Mouse (Mus musculus): ENCODE measurements around the gene Slc22a1. TPM values are rescaled to one million over a fixed set of nuclear protein-coding genes. Genes with fewer than 3 reads are reported as not detected.
A peak's percentile ranks its signal among the peaks of the same experiment; 100 is the strongest.

Slc22a1 gene
- polyA plus RNA-seq, 1 experiment from 2014 or later = 2.1 TPM

DNA sequence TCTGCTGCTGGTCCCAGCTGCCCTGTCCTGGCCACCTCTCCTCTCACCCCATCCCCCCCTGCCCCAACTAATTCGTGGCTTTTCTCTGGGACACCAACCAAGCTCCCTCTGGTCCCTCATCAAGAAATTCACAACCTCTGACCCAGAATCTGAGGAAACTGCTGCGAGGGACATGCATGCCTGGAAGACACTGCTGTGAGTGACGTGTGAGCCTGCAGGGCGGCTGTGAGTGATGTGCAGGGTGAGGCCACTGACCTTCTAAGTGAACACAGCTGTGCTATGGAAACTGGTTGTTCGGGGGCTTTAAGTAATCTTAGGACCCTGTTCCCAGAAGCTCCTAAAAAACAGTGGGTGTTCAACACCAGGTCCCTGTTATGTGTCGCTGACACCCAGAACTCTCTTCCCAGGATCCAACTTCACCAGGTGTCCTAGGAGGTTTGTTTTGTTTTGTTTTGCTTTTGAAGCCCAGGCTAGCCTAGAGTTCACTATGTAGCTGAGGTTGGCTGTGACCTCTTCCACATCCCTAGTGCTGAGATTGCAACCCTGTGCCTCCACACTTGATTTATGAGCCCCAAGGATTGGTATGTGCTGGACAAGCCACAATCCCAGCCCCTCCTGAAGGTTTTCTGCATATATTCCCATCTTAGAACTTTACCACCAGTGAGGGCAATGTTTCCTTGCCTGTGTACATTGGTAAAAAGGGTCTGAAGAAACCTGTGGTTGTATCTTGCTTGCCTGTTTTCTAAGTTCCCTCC, 44.5 kb downstream of the Slc22a1 start:
- Histone ChIP-seq H3K36me3 (ENCODE audit: control insufficient read depth, insufficient read depth, low read length) (no peaks in the 10 kb centered on the region), H3K4me2 (no peak overlapping the region), H3K9ac (ENCODE audit: low read depth, low read length) (no peak overlapping the region), H3K4me1 (ENCODE audit: control insufficient read depth, insufficient read depth, low read length) (peaks cover 18% of the 10 kb centered on the region), H3K4me3 (ENCODE audit: low read depth, low read length) (no peak overlapping the region), H3K27me3 (ENCODE audit: control insufficient read depth, insufficient read depth, low read length) (no peaks in the 10 kb centered on the region), H3K27ac (ENCODE audit: low read depth, low read length) (no peak overlapping the region), H3K9me3 (replicated peaks; ENCODE audit: control insufficient read depth, low read length) (no peaks in the 10 kb centered on the region)
- WGBS (ENCODE audit: insufficient replicate concordance) = 31% methylated on average over 6 of the region's 6 CpGs
- peak; percentile 7; the same call in 1 of the 2 replicates for ATAC-seq (replicated peaks; ENCODE audit: insufficient number of reproducible peaks, low FRiP score, low TSS enrichment)

DNA sequence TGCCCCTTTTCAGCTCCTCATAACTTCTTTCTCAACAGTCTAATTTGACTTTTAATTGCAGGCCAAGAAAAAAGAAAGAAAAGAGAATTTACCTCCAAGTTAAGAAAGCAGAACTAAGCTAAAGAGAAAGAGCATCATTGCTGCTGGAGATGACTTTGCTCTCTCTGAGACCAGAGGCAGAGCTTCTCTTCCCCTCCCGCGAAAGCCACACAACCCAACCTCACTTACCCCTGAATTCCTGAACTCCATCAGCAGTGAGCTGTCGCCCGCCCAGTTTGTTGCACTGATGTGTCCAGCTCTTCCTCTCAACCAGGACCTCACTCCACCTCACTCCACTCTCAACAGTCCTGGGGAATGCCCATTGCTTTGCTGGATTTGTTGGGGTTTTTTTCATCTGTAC, 47.6 kb downstream of the Slc22a1 start:
- peaks cover 18% of the 10 kb centered on the region for H3K4me1 ChIP-seq (ENCODE audit: control insufficient read depth, insufficient read depth, low read length)
- WGBS (ENCODE audit: insufficient replicate concordance) = 75% methylated on average over 4 of the region's 4 CpGs
- no peaks in the 10 kb centered on the region for H3K36me3 ChIP-seq (ENCODE audit: control insufficient read depth, insufficient read depth, low read length)
- H3K9me3 ChIP-seq (replicated peaks; ENCODE audit: control insufficient read depth, low read length) = peaks cover 16% of the 10 kb centered on the region
- no peak overlapping the region for H3K27ac ChIP-seq (ENCODE audit: low read depth, low read length)
- no peak for ATAC-seq (replicated peaks; ENCODE audit: insufficient number of reproducible peaks, low FRiP score, low TSS enrichment)
- H3K9ac ChIP-seq (ENCODE audit: low read depth, low read length) = no peak overlapping the region
- H3K27me3 ChIP-seq (ENCODE audit: control insufficient read depth, insufficient read depth, low read length) = no peaks in the 10 kb centered on the region
- no peak overlapping the region for H3K4me3 ChIP-seq (ENCODE audit: low read depth, low read length)
- H3K4me2 ChIP-seq = no peak overlapping the region

DNA sequence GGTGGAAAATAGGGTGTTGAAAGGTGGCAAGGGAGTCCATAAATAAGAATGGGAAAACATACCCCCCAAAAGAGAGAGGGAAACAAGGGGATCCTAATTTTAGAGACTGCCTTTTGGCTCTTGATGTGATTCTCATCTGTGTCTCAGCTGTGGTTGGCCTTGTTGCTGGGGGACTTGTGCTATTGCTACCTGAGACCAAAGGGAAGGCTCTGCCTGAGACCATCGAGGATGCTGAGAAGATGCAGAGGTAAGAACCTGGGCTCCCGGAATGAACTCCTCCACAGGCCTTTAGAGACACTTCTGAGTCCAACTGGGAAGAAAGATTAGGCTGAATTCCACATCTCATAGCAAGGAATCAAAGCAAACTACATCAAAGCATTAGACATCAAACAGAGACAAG, 56.0 kb downstream of the Slc22a1 start:
- WGBS (ENCODE audit: insufficient replicate concordance) = 63% methylated on average over 2 of the region's 2 CpGs
- H3K27me3 ChIP-seq (ENCODE audit: control insufficient read depth, insufficient read depth, low read length) = no peaks in the 10 kb centered on the region
- no peak for ATAC-seq (replicated peaks; ENCODE audit: insufficient number of reproducible peaks, low FRiP score, low TSS enrichment)
- no peak overlapping the region for H3K27ac ChIP-seq (ENCODE audit: low read depth, low read length)
- H3K4me1 ChIP-seq (ENCODE audit: control insufficient read depth, insufficient read depth, low read length) = no peaks in the 10 kb centered on the region
- no peak overlapping the region for H3K4me2 ChIP-seq
- H3K9me3 ChIP-seq (replicated peaks; ENCODE audit: control insufficient read depth, low read length) = peaks cover 4% of the 10 kb centered on the region; the same call in 1 of the 2 replicates
- H3K9ac ChIP-seq (ENCODE audit: low read depth, low read length) = no peak overlapping the region
- H3K36me3 ChIP-seq (ENCODE audit: control insufficient read depth, insufficient read depth, low read length) = no peaks in the 10 kb centered on the region
- H3K4me3 ChIP-seq (ENCODE audit: low read depth, low read length) = no peak overlapping the region

DNA sequence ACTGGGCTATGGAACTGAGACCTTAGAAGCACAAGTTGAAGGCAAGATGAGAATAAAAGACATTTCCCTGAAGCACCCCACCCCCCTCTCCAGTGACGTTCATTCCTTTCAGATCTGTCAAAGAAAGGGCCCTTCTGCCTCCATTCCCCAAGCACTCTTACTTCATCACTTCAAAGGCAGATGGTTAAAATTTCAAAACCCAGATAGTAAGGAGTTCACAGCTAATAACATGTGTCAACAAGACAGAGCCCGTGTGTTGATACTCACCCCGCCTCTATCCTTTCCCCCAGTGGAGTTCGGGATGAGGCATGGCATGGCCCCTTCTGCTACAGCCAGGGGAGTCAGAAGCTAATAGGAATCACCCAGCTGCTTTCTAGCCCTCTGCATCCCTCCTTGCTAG, 60.2 kb downstream of the Slc22a1 start:
- H3K9ac ChIP-seq (ENCODE audit: low read depth, low read length) = no peak overlapping the region
- ATAC-seq (replicated peaks; ENCODE audit: insufficient number of reproducible peaks, low FRiP score, low TSS enrichment) = no peak
- H3K27me3 ChIP-seq (ENCODE audit: control insufficient read depth, insufficient read depth, low read length) = no peaks in the 10 kb centered on the region
- no peaks in the 10 kb centered on the region for H3K4me1 ChIP-seq (ENCODE audit: control insufficient read depth, insufficient read depth, low read length)
- WGBS (ENCODE audit: insufficient replicate concordance) = 58% methylated on average over 4 of the region's 4 CpGs
- H3K4me2 ChIP-seq = no peak overlapping the region
- H3K4me3 ChIP-seq (ENCODE audit: low read depth, low read length) = no peak overlapping the region
- H3K9me3 ChIP-seq (replicated peaks; ENCODE audit: control insufficient read depth, low read length) = no peaks in the 10 kb centered on the region
- no peaks in the 10 kb centered on the region for H3K36me3 ChIP-seq (ENCODE audit: control insufficient read depth, insufficient read depth, low read length)
- H3K27ac ChIP-seq (ENCODE audit: low read depth, low read length) = no peak overlapping the region

DNA sequence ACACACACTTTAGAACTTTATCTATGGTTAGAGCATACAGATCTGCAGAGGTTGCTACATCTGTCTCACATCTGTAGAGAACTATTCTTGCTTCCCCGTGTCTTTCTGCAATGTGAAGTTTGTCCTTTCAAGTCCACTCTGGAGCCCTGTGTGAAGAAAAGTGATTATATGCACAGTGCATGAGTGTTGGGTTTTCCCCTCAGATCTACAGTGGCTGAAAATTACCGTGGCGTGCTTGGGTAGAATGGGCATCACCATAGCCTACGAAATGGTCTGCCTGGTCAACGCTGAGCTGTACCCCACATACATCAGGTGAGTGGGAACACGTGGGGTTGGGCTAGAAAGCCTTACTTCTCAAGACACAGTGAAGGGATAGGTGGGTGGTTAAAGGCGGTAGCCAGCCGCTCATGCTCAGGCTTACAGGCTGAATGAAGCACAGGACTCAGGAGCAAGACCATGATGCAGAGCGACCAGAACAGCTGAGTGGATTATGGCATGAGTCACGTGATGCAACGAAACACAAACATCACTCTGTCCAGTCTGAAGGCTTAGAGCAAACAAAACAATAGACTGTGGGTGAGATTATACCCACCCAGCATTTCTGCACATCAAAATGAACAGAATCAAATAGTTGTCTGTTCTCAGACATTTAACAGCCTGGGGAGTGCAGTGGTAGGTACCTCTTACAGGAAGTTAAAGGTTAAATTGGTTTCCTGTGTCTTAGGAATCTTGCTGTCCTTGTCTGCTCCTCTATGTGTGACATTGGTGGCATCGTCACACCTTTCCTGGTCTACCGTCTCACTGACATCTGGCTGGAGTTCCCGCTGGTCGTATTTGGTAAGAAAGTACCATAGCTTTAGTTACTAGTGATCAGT, 60.9 kb downstream of the Slc22a1 start:
- H3K4me2 ChIP-seq = no peak overlapping the region
- WGBS (ENCODE audit: insufficient replicate concordance) = 80% methylated on average over 15 of the region's 15 CpGs

DNA sequence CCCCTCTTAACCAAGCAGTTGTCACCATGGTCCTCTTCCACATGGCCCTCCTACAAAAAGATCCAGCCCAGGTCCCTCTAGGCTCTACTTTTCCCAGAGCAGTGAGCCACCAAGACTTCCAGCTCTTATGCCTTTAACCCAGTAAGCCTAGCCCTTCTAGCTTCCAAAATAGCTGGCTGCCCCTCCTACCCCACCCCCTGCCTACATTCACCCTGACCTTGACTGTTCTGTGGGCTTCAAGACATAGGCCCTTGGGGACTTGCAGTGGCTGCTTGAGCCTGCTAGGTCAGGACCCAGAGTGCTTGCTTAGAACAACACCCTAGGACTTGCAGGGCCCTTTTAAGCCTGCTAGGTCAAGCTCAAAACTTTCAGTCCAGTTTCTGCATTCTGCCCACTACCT, 68.4 kb downstream of the Slc22a1 start:
- Histone ChIP-seq H3K4me1 (ENCODE audit: control insufficient read depth, insufficient read depth, low read length) (0 out of 2 replicates have a peak, but pooled peaks cover 3% of the 10 kb centered on the region), H3K27me3 (ENCODE audit: control insufficient read depth, insufficient read depth, low read length) (no peaks in the 10 kb centered on the region), H3K4me3 (ENCODE audit: low read depth, low read length) (no peak overlapping the region), H3K36me3 (ENCODE audit: control insufficient read depth, insufficient read depth, low read length) (no peaks in the 10 kb centered on the region), H3K9ac (ENCODE audit: low read depth, low read length) (no peak overlapping the region), H3K27ac (ENCODE audit: low read depth, low read length) (no peak overlapping the region), H3K4me2 (no peak overlapping the region), H3K9me3 (replicated peaks; ENCODE audit: control insufficient read depth, low read length) (no peaks in the 10 kb centered on the region)
- ATAC-seq (replicated peaks; ENCODE audit: insufficient number of reproducible peaks, low FRiP score, low TSS enrichment) = no peak

More for the DNA sequence above, 60.9 kb downstream of the Slc22a1 start:
- Histone ChIP-seq H3K36me3 (ENCODE audit: control insufficient read depth, insufficient read depth, low read length) (no peaks in the 10 kb centered on the region), H3K9ac (ENCODE audit: low read depth, low read length) (no peak overlapping the region), H3K27me3 (ENCODE audit: control insufficient read depth, insufficient read depth, low read length) (no peaks in the 10 kb centered on the region), H3K4me1 (ENCODE audit: control insufficient read depth, insufficient read depth, low read length) (no peaks in the 10 kb centered on the region), H3K9me3 (replicated peaks; ENCODE audit: control insufficient read depth, low read length) (no peaks in the 10 kb centered on the region), H3K27ac (ENCODE audit: low read depth, low read length) (no peak overlapping the region), H3K4me3 (ENCODE audit: low read depth, low read length) (no peak overlapping the region)
- ATAC-seq (replicated peaks; ENCODE audit: insufficient number of reproducible peaks, low FRiP score, low TSS enrichment) = no peak

DNA sequence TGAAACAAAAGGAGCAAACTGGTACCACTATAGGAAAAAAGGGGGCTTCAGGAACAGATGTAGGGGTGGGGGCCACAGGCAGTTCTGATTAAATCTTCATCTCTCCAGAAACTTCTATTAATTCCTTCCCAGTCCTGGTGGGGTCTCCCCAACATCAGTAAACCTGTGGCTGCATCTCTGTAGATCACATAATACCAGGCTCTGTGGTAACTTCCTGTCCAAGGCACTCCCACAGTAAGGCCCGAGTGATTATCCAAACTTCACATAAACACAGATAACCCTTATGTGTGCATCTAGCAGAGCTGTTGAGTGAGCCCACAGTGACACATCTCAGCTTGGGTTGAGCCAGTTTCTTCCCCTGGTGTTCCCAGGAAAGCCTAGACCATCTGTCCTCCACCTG, 69.0 kb downstream of the Slc22a1 start:
- Histone ChIP-seq H3K9ac (ENCODE audit: low read depth, low read length) (no peak overlapping the region), H3K9me3 (replicated peaks; ENCODE audit: control insufficient read depth, low read length) (no peaks in the 10 kb centered on the region), H3K4me3 (ENCODE audit: low read depth, low read length) (no peak overlapping the region), H3K36me3 (ENCODE audit: control insufficient read depth, insufficient read depth, low read length) (no peaks in the 10 kb centered on the region), H3K27me3 (ENCODE audit: control insufficient read depth, insufficient read depth, low read length) (no peaks in the 10 kb centered on the region), H3K27ac (ENCODE audit: low read depth, low read length) (no peak overlapping the region), H3K4me2 (no peak overlapping the region), H3K4me1 (ENCODE audit: control insufficient read depth, insufficient read depth, low read length) (0 out of 2 replicates have a peak, but pooled peaks cover 3% of the 10 kb centered on the region)
- no peak for ATAC-seq (replicated peaks; ENCODE audit: insufficient number of reproducible peaks, low FRiP score, low TSS enrichment)
- WGBS (ENCODE audit: insufficient replicate concordance) = 25% methylated on average over 1 of the region's 1 CpGs

All from heart, embryonic 11.5 days (tissue).